In genomic region chr13:107799199-107799945, GRCm38 (mm10) we compare ENCODE assay signal across 15 mouse cellular contexts.
DNase-seq lines count a peak whose midpoint lies in the region; ATAC-seq and TF ChIP-seq lines count a peak whose summit lies in the region.
"Had no signal": no experiment of that assay in that cellular context is flagged by ENCODE, and none has a peak within 500 bp of the region (broad histone marks: within the 10 kb centered on the region; RNA-seq: fewer than 3 reads in every experiment).

No protein-coding gene starts in this region.

- H3K9ac ChIP-seq in kidney, embryonic 15.5 days = no peak overlapping the region
- no peak overlapping the region for H3K9ac ChIP-seq in stomach, embryonic 14.5 days (replicated peaks; ENCODE audit: low read depth, low read length)
- H3K9ac ChIP-seq in intestine, embryonic 16.5 days (ENCODE audit: low read depth, low read length) = no peak overlapping the region
- H3K9ac ChIP-seq: heart, embryonic 12.5 days; liver, postnatal 0 days; neural tube, embryonic 12.5 days had no signal

- no peak for TF ChIP-seq POLR2A in kidney, adult 2 months (IDR thresholded peaks at IDR 0.05; ENCODE audit: low read depth, low read length)

- H3K36me3 ChIP-seq in kidney, adult 2 months (ENCODE audit: control insufficient read depth, insufficient read depth, low read length) = no peaks in the 10 kb centered on the region
- H3K36me3 ChIP-seq in kidney, embryonic 15.5 days = no peaks in the 10 kb centered on the region
- H3K36me3 ChIP-seq in stomach, embryonic 14.5 days (ENCODE audit: control insufficient read depth, insufficient read depth, low read length) = no peaks in the 10 kb centered on the region
- 0 out of 2 replicates have a peak, but pooled peaks cover 2% of the 10 kb centered on the region for H3K36me3 ChIP-seq in intestine, embryonic 16.5 days (ENCODE audit: control insufficient read depth, insufficient read depth, low read length)
- H3K36me3 ChIP-seq: heart, embryonic 12.5 days; neural tube, embryonic 12.5 days had no signal

- TF ChIP-seq CTCF in kidney, adult 2 months (conservative IDR thresholded peaks at IDR 0.05; ENCODE audit: insufficient read depth, insufficient read length, low read depth, low read length) = no peak

- no peak; the same call in 1 of the 2 replicates for ATAC-seq in kidney, embryonic 15.5 days (replicated peaks; ENCODE audit: low FRiP score)
- ATAC-seq in stomach, embryonic 14.5 days (ENCODE audit: insufficient number of reproducible peaks, insufficient read depth, low FRiP score, low read depth) = 0 out of 2 replicates have a peak, but pooled peaks have one; percentile 4
- ATAC-seq in intestine, embryonic 16.5 days = no peak; the same call in 1 of the 2 replicates
- ATAC-seq: liver, postnatal 0 days had no signal

- DNase-seq in kidney, adult 2 months = peak; percentile 19
- DNase-seq in embryo, embryonic 10 days (ENCODE audit: low spot score) = peak; percentile 45
- peak; percentile 27 for DNase-seq in fibroblast of lung, adult 2 months (ENCODE audit: low read depth)
- DNase-seq in lung, postnatal 10 days = no peak
- DNase-seq: cerebellum, adult 18-20 months; gastrocnemius, adult 2 months; kidney, postnatal 14 days; liver, postnatal 0 days; spleen, adult 18-20 months had no signal

- WGBS in kidney, adult 2 months = 40% methylated on average over 13 of the region's 13 CpGs
- WGBS in kidney, embryonic 15.5 days = 29% methylated on average over 13 of the region's 13 CpGs
- 30% methylated on average over 13 of the region's 13 CpGs for WGBS in stomach, embryonic 14.5 days
- WGBS in intestine, embryonic 16.5 days = 43% methylated on average over 13 of the region's 13 CpGs

- no peaks in the 10 kb centered on the region for H3K9me3 ChIP-seq in kidney, embryonic 15.5 days (replicated peaks)
- no peaks in the 10 kb centered on the region for H3K9me3 ChIP-seq in stomach, embryonic 14.5 days (ENCODE audit: control insufficient read depth, low read depth, low read length)
- H3K9me3 ChIP-seq in intestine, embryonic 16.5 days (ENCODE audit: control insufficient read depth, low read length) = no peaks in the 10 kb centered on the region
- H3K9me3 ChIP-seq: heart, embryonic 12.5 days; neural tube, embryonic 12.5 days had no signal

- H3K4me3 ChIP-seq in kidney, adult 2 months (ENCODE audit: insufficient read depth, low read depth, low read length) = no peak overlapping the region
- H3K4me3 ChIP-seq in kidney, embryonic 15.5 days (replicated peaks) = no peak overlapping the region
- H3K4me3 ChIP-seq in stomach, embryonic 14.5 days (ENCODE audit: low read depth, low read length) = no peak overlapping the region
- no peak overlapping the region for H3K4me3 ChIP-seq in intestine, embryonic 16.5 days (ENCODE audit: low read length)
- H3K4me3 ChIP-seq: gastrocnemius, adult 2 months; heart, embryonic 12.5 days; neural tube, embryonic 12.5 days had no signal

- H3K27me3 ChIP-seq in kidney, adult 2 months (replicated peaks; ENCODE audit: control insufficient read depth, insufficient read depth, low read length) = no peaks in the 10 kb centered on the region
- H3K27me3 ChIP-seq in kidney, embryonic 15.5 days = no peaks in the 10 kb centered on the region
- H3K27me3 ChIP-seq in stomach, embryonic 14.5 days (ENCODE audit: control insufficient read depth, insufficient read depth, low read length) = no peaks in the 10 kb centered on the region
- no peaks in the 10 kb centered on the region for H3K27me3 ChIP-seq in intestine, embryonic 16.5 days (replicated peaks; ENCODE audit: control insufficient read depth, insufficient read depth, low read length)
- H3K27me3 ChIP-seq: heart, embryonic 12.5 days; neural tube, embryonic 12.5 days had no signal

- H3K4me1 ChIP-seq in kidney, adult 2 months (ENCODE audit: control insufficient read depth, insufficient read depth, low read length) = peaks cover 10% of the 10 kb centered on the region; the same call in 1 of the 2 replicates
- peaks cover 60% of the 10 kb centered on the region for H3K4me1 ChIP-seq in kidney, embryonic 15.5 days
- peaks cover 23% of the 10 kb centered on the region for H3K4me1 ChIP-seq in stomach, embryonic 14.5 days (ENCODE audit: control insufficient read depth, insufficient read depth, low read length)
- 0 out of 2 replicates have a peak, but pooled peaks cover 8% of the 10 kb centered on the region for H3K4me1 ChIP-seq in intestine, embryonic 16.5 days (ENCODE audit: control insufficient read depth, insufficient read depth, low read length)

- no peak overlapping the region for H3K27ac ChIP-seq in kidney, adult 2 months (ENCODE audit: insufficient read depth, low read depth, low read length)
- no peak overlapping the region for H3K27ac ChIP-seq in kidney, embryonic 15.5 days
- H3K27ac ChIP-seq in stomach, embryonic 14.5 days (ENCODE audit: low read length) = no peak overlapping the region
- H3K27ac ChIP-seq in intestine, embryonic 16.5 days (ENCODE audit: low read length) = no peak overlapping the region
- H3K27ac ChIP-seq: gastrocnemius, adult 2 months; macrophage; neural tube, embryonic 12.5 days had no signal

- no peak overlapping the region for H3K4me2 ChIP-seq in kidney, embryonic 15.5 days
- H3K4me2 ChIP-seq in stomach, embryonic 14.5 days (replicated peaks; ENCODE audit: low read depth, low read length) = no peak overlapping the region
- no peak overlapping the region for H3K4me2 ChIP-seq in intestine, embryonic 16.5 days (ENCODE audit: low read depth, low read length)
- H3K4me2 ChIP-seq: heart, embryonic 12.5 days had no signal
